Mouse (Mus musculus): ENCODE measurements around the gene Zdbf2.
"Not testable (repeated sequence)": the region's sequence is repeated elsewhere in the genome, so short reads cannot be mapped to it uniquely, and the experiment has no call there.

Zdbf2 gene

GRCm38 (mm10) chr1:63265461-63265860 is 7.6 kb upstream of the Zdbf2 start:
- peak in 1 of 2 experiments; percentile 26 for DNase-seq

- DNase-seq, result peak in 1 of 2 experiments; percentile 34
Observed at GRCm38 (mm10) chr1:63266121-63266520, 6.9 kb upstream of the Zdbf2 start.

- DNase-seq, result peak in 1 of 2 experiments; percentile 27
Observed at GRCm38 (mm10) chr1:63266716-63267115, 6.3 kb upstream of the Zdbf2 start.

DNA sequence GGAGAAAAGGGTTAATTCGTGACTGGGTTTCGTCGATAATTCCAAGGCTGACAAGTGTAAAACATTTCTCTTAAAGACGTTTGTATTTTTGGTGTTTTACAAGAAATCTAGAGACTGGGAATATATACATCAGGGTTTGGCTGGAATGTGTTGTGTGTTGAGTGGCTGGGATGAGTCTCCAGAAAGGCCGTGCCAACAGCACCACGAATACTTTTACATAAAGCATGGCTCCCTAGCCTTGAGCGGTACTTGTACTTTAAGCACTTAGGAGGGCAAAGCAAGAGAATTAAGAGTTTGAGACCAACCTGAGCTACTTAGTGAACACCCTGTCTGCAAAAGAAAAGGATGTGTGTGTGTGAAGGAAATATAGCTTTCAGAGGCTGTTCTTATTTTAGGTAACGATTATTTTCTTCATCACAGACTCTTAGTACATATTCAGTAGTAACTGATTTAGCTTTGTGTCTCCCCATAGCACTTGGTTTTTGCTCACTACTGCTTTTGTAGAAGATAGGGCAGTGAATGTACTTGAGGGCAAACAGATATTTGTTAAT is 865 bp upstream of the Zdbf2 start:
- peak in 1 of 2 experiments; percentile 19 for DNase-seq

DNA sequence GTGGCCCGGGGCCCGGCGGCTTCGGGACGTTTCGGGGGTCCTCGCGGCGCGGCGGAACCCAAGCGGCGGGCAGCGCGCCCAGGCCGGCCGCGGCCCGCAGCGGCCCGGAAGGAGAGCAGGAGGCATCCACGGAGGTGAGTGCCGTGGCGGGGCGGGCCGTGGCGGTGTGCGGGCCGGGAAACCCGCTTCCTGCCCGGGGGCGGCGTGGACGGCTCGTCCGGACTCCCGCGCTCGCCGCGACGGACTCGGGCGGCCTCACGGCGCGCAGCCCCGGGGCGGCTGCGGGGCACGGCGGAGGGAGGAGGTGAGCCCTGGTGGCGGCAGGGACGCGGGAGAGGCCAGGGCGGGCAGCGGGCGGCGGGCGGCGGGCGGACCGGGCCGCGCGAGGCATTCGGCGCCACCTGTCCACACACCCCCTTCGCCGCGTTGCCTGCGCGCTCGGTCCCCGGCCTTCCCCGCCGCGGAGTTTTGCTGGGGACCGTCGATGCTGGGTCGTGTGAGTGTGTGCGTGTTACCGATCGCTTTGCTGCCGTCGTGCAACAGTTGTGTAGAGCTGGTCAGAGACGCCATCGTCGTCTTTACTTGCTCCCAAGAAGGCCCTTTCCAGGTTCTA is 380 bp downstream of the Zdbf2 start:
- peak in 1 of 2 experiments; percentile 40 for DNase-seq

DNA sequence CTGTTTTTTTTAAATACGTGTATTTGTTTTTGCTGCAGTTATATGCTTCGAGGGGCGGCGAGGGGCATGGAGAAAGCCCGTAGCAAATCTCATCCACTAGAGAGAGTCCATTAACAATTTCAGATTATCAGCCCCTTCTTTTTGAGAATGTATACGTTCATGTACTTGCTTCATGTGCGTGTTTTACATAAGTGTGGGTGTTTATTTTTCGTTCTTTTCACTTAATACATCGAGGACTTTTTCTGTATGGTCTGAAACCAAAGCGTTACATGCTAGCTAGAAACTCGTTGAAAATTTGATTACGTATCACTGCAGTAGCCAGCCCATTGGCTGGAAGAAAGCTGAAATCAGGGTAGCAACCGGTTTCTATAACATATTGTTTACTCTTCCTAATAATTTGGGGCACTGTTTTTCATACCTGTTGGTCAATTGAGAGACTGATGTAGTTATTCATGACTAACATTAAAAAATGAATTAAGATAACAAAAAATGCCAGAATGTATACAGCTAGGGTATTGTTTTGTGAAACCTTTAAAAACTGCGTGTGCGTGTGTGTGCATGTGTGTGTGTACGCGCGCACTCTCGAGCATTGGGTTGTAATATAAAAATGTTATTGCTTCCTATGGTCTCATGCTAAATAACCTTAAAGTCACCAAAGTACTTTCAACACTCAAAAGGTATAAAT is 1.1 kb downstream of the Zdbf2 start:
- DNase-seq, result peak in 1 of 2 experiments; percentile 38

GRCm38 (mm10) chr1:63278106-63278505 is 5.0 kb downstream of the Zdbf2 start:
- DNase-seq, result peak in 1 of 2 experiments; percentile 30

GRCm38 (mm10) chr1:63293965-63294364 is 20.9 kb downstream of the Zdbf2 start:
- DNase-seq, result no peak

- peak in 1 of 2 experiments; percentile 9 for DNase-seq
Observed at GRCm38 (mm10) chr1:63309661-63310060, 36.6 kb downstream of the Zdbf2 start.

- DNase-seq, result not testable (repeated sequence)
Observed at GRCm38 (mm10) chr1:63323565-63324132, 50.6 kb downstream of the Zdbf2 start.
